Mouse (Mus musculus) erythroblast, embryonic 14.5 days (primary cell): ENCODE data around the gene Lats2.

ENCODE experiments used
- GATA1 ChIP-seq: IDR thresholded peaks from 2 replicates; pipeline ENCODE4 v1.6.1; 2012; ENCODE audit warnings: low read length, inconsistent platforms, mixed read lengths
- TAL1 ChIP-seq: IDR thresholded peaks from 3 replicates; pipeline ENCODE4 v1.6.1; 2012; ENCODE audit warnings: low read length, inconsistent platforms, mixed read lengths

GRCm38 (mm10) chr14:57753351-57753992, 4.7 kb downstream of the Lats2 start:
- TF ChIP-seq TAL1 (peak; percentile 45; the same call in 1 of the 3 replicates), GATA1 (peak; percentile 43; the same call in 1 of the 2 replicates)
